Mouse (Mus musculus) left cerebral cortex, postnatal 14 days (tissue): Measurements from ENCODE around the gene Ltbr. TPM values are rescaled to one million over a fixed set of nuclear protein-coding genes. Genes with fewer than 3 reads are reported as not detected.

ENCODE experiments used
- total RNA-seq, 2 experiments: library from RNA; stranded (reverse); gene quantifications; 2 replicates each; pipeline ENCODE4 v1.2.3; 2021

Gene Ltbr
- total RNA-seq, 2 experiments from 2014 or later = 8.8 to 9.3 TPM

Other genes starting within 250 kb of the Ltbr start
- under 1 TPM; 0.40 to 0.66 TPM for gene Lpar5, start 246.0 kb downstream of the Ltbr start, total RNA-seq
- gene Chd4, start 217.9 kb downstream of the Ltbr start, total RNA-seq = 100 to 1,000 TPM; 157 TPM
- 10 to 100 TPM; 28.8 to 32.3 TPM for gene Nop2, start 182.0 kb downstream of the Ltbr start, total RNA-seq
- 10 to 100 TPM; 51.9 to 57.4 TPM for gene Iffo1, start 168.6 kb downstream of the Ltbr start, total RNA-seq
- 1,000 to 10,000 TPM; 2,273 to 2,303 TPM for gene Gapdh, start 147.4 kb downstream of the Ltbr start, total RNA-seq
- gene Ncapd2, start 122.2 kb downstream of the Ltbr start, total RNA-seq = 10 to 100 TPM; 23.5 to 29.6 TPM
- gene Mrpl51, start 122.1 kb downstream of the Ltbr start, total RNA-seq = 10 to 100 TPM; 62.6 to 72.8 TPM
- gene Vamp1, start 98.3 kb downstream of the Ltbr start, total RNA-seq = 10 to 100 TPM; 46.0 to 46.6 TPM
- gene Tapbpl, start 82.0 kb downstream of the Ltbr start, total RNA-seq = 1 to 10 TPM; 2.0 to 2.9 TPM
- gene Cd27, start 76.9 kb downstream of the Ltbr start, total RNA-seq = not detected
- not detected for gene Tuba3a, start 27.8 kb downstream of the Ltbr start, total RNA-seq
- gene Scnn1a, start 6.8 kb upstream of the Ltbr start, total RNA-seq = 1 to 10 TPM; 2.9 TPM
- 10 to 100 TPM; 11.5 to 12.3 TPM for gene Tnfrsf1a, start 35.5 kb upstream of the Ltbr start, total RNA-seq
- under 1 TPM; 0.13 to 0.30 TPM for gene Plekhg6, start 66.9 kb upstream of the Ltbr start, total RNA-seq
- gene Cd9, start 180.9 kb upstream of the Ltbr start, total RNA-seq = 10 to 100 TPM; 60.5 to 61.7 TPM
- 10 to 100 TPM; 25.5 to 31.3 TPM for gene Vwf, start 232.9 kb upstream of the Ltbr start, total RNA-seq